Mouse (Mus musculus) heart, adult 2 months (tissue): Measurements from ENCODE around the gene Rapgef3. TPM values are rescaled to one million over a fixed set of nuclear protein-coding genes. Genes with fewer than 3 reads are reported as not detected.

ENCODE experiments used
- DNase-seq, 2 experiments: peaks; one replicate each; pipeline ENCODE4 v3.0.0; 2021
- H3K27ac ChIP-seq: fragments of 200-600 bp; 2 replicates; pipeline ENCODE4 v1.8.1; 2022
- H3K27me3 ChIP-seq: fragments of 200-500 bp; 2 replicates; pipeline ENCODE4 v1.6.1; 2012; ENCODE audit warnings: mild to moderate bottlenecking, low read length, inconsistent platforms, mixed read lengths; ENCODE audit not compliant: control insufficient read depth, insufficient read depth
- H3K36me3 ChIP-seq: fragments of 200-500 bp; 2 replicates; pipeline ENCODE4 v1.6.1; 2012; ENCODE audit warnings: low read length, inconsistent platforms; ENCODE audit not compliant: control insufficient read depth, insufficient read depth
- H3K4me1 ChIP-seq: fragments of 200-500 bp; 2 replicates; pipeline ENCODE4 v1.6.1; 2011; ENCODE audit warnings: low read length; ENCODE audit not compliant: control insufficient read depth, insufficient read depth
- H3K4me3 ChIP-seq: fragments of 200-600 bp; 2 replicates; pipeline ENCODE4 v1.8.1; 2022
- H3K79me2 ChIP-seq: fragments of 200-500 bp; replicated peaks from 2 replicates; pipeline ENCODE4 v1.6.1; 2012; ENCODE audit warnings: mild to moderate bottlenecking, inconsistent platforms, low read length, moderate library complexity, mixed read lengths; ENCODE audit not compliant: control insufficient read depth, insufficient read depth
- H3K9ac ChIP-seq: fragments of 200-500 bp; 2 replicates; pipeline ENCODE4 v1.6.1; 2012; ENCODE audit warnings: low read depth, mild to moderate bottlenecking, control low read depth, inconsistent platforms, low read length, mixed read lengths
- POLR2A ChIP-seq: fragments of 200-500 bp; IDR thresholded peaks from 2 replicates; pipeline ENCODE4 v1.6.1; 2011; ENCODE audit warnings: mild to moderate bottlenecking, low read depth, low read length, control low read depth; ENCODE audit not compliant: insufficient read depth
- WGBS: fragments of 180-500 bp; shearing (Covaris S2); methylation state at CpG from one replicate; pipeline ENCODE4 v1.1.7; 2018; 5-methylcytosine and 5-hydroxymethylcytosine counted together
- intact Hi-C: fragments of 180-260 bp; cut with DNase I; formaldehyde crosslinking; loops from one replicate; pipeline ENCODE4 v1.15.1; 2025
- polyA plus RNA-seq: library from polyadenylated mRNA; depleted of rRNA; stranded (reverse); fragments of >200 nt; gene quantifications from 2 replicates; pipeline ENCODE4 v1.2.3, GENCODE M21; 2012; rRNA removed
- total RNA-seq, 2 experiments: library from RNA; stranded (reverse); gene quantifications; 2 replicates each; pipeline ENCODE4 v1.2.3; 2021

The Rapgef3 gene
- total and polyA plus RNA-seq, 3 experiments: 21.5 to 44.4 (median 27.9) TPM

DNA sequence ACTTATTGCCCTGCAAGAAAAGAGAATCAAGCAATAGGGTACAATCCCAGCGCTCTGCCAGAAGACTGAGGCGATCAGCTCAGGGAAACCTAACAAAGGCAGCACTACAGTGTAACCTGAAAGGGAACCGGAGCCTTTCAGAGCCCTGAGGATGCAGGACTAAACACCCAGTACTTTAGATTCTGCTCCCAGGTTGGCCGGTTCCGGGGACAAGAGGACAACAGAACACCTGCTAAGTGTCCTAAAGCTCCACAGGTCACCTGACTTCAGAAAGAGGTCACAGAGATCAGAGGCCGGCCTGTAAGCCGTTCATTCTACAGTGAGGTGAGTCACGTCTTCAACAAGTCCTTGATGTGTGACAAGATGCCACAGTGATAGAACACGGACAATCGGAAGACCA lies 71.2 kb downstream of the Rapgef3 start:
- no peaks in the 10 kb centered on the region for H3K79me2 ChIP-seq
- no peak overlapping the region for H3K27ac ChIP-seq
- H3K4me3 ChIP-seq: no peak overlapping the region
- H3K36me3 ChIP-seq: no peaks in the 10 kb centered on the region
- H3K4me1 ChIP-seq: no peaks in the 10 kb centered on the region
- intact Hi-C loops: no loop called here
- WGBS: 91% methylated on average over 10 of the region's 10 CpGs
- no peak overlapping the region for H3K9ac ChIP-seq
- no peak for DNase-seq
- TF ChIP-seq POLR2A: no peak
- H3K27me3 ChIP-seq: no peaks in the 10 kb centered on the region

Other genes with a start within 250 kb of the Rapgef3 start
- gene Rpap3, start 62.1 kb downstream of the Rapgef3 start, total RNA-seq: 10 to 100 TPM; 12.7 to 14.2 TPM
- gene Rpap3, start 62.1 kb downstream of the Rapgef3 start, polyA plus RNA-seq: 4.4 and 7.4 TPM in 2 replicates
- gene Endou, start 36.6 kb downstream of the Rapgef3 start, total RNA-seq: 1 to 10 TPM; 1.1 to 1.2 TPM
- gene Endou, start 36.6 kb downstream of the Rapgef3 start, polyA plus RNA-seq: 2.4 TPM in 2 replicates
- 10 to 100 TPM; 72.7 to 73.0 TPM for gene Slc48a1, start 10.5 kb upstream of the Rapgef3 start, total RNA-seq
- 82.8 and 85.3 TPM in 2 replicates for gene Slc48a1, start 10.5 kb upstream of the Rapgef3 start, polyA plus RNA-seq
- 10 to 100 TPM; 23.7 to 25.7 TPM for gene Hdac7, start 76.5 kb upstream of the Rapgef3 start, total RNA-seq
- gene Hdac7, start 76.5 kb upstream of the Rapgef3 start, polyA plus RNA-seq: 54.9 and 61.8 TPM in 2 replicates
- gene Vdr, start 142.7 kb upstream of the Rapgef3 start, total RNA-seq: 1 to 10 TPM; 1.1 to 2.0 TPM
- 2.3 and 2.7 TPM in 2 replicates for gene Vdr, start 142.7 kb upstream of the Rapgef3 start, polyA plus RNA-seq
- 10 to 100 TPM; 10.2 to 11.1 TPM for gene Tmem106c, start 196.2 kb upstream of the Rapgef3 start, total RNA-seq
- 21.9 and 37.0 TPM in 2 replicates for gene Tmem106c, start 196.2 kb upstream of the Rapgef3 start, polyA plus RNA-seq
- under 1 TPM; 0.27 to 0.37 TPM for gene Col2a1, start 236.7 kb upstream of the Rapgef3 start, total RNA-seq
- 0.12 and 0.61 TPM in 2 replicates for gene Col2a1, start 236.7 kb upstream of the Rapgef3 start, polyA plus RNA-seq